Mouse (Mus musculus) hindbrain, embryonic 12.5 days (tissue): Measurements from ENCODE around the gene Tmem130. TPM values are rescaled to one million over a fixed set of nuclear protein-coding genes. Genes with fewer than 3 reads are reported as not detected.

Experiments used
- ATAC-seq: fragments of 200-750 bp; cut with Nextera tagmentation; 2 replicates; pipeline ENCODE4 v1.8.0; 2017; ENCODE audit warnings: moderate TSS enrichment; ENCODE audit not compliant: low FRiP score
- H3K27ac ChIP-seq: fragments of 300-500 bp; sonication (generic); 2 replicates; pipeline ENCODE4 v1.5.1; 2016; ENCODE audit warnings: mild to moderate bottlenecking
- H3K27me3 ChIP-seq: fragments of 300-500 bp; sonication (generic); 2 replicates; pipeline ENCODE4 v1.6.1; 2016; ENCODE audit warnings: mild to moderate bottlenecking
- H3K36me3 ChIP-seq: fragments of 300-500 bp; sonication (generic); 2 replicates; pipeline ENCODE4 v1.6.1; 2016; ENCODE audit warnings: mild to moderate bottlenecking
- H3K4me1 ChIP-seq: fragments of 300-500 bp; sonication (generic); 2 replicates; pipeline ENCODE4 v1.6.1; 2016
- H3K4me2 ChIP-seq: fragments of 300-500 bp; sonication (generic); replicated peaks from 2 replicates; pipeline ENCODE4 v1.6.1; 2016; ENCODE audit warnings: mild to moderate bottlenecking
- H3K4me3 ChIP-seq: fragments of 300-500 bp; sonication (generic); 2 replicates; pipeline ENCODE4 v1.5.1; 2016; ENCODE audit warnings: mild to moderate bottlenecking
- H3K9ac ChIP-seq: fragments of 300-500 bp; sonication (generic); 2 replicates; pipeline ENCODE4 v1.6.1; 2016; ENCODE audit warnings: mild to moderate bottlenecking, moderate library complexity
- H3K9me3 ChIP-seq: fragments of 300-500 bp; sonication (generic); replicated peaks from 2 replicates; pipeline ENCODE4 v1.6.1; 2016; ENCODE audit warnings: mild to moderate bottlenecking
- WGBS: fragments of 180-500 bp; shearing (Covaris S2); methylation state at CpG from one replicate; pipeline ENCODE4 v1.1.7; 2016; 5-methylcytosine and 5-hydroxymethylcytosine counted together
- polyA plus RNA-seq: library from polyadenylated mRNA; unstranded; fragments of >200 nt; fragmentation: Nextera tagmentation; extraction: Ambion mirVana; gene quantifications from 2 replicates; pipeline ENCODE4 v1.2.1, GENCODE M21; 2016

Tmem130 gene
- 73.4 and 73.8 TPM in 2 replicates for polyA plus RNA-seq

DNA sequence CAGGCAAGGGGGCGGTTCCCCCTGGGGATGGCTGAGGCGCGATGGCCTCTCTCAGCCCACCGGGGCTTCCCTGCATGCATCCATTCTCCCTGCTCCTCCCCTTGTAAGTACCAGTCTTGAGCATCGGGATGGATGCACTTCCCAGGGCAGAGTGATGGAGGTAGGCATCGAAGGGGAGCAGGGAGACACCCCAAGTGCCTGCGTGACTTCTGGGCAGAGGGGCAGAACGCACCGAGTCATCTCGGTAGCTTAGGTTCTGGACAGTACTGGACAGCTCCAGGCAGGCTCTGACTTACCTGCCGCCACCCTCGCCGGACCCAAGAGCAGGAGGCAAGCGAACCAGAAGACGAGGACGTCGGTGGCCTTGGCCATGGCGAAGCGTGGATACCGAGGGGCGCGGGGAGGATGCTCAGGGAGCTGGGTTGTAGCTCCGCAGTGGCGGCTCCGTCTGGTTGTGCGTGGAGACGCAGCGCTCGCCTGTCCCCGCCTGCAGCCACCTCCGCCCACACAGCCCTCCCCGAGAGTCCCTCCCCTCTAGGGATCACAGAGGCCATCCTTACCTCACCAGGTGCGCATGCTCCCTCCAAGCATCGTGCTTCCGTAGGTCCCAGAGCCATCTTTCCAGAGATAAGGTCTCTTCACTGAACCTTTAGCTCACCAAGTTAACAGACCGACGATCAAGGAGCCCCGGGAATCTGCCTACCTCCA lies at the start of gene Tmem130:
TSS of gene Tmem130 (minus strand) at position 658 of the 708 bp plus-strand sequence.
- H3K9ac ChIP-seq: peak within 1 kb of the TSS; percentile 68
- no peaks in the 10 kb centered on the region for H3K9me3 ChIP-seq
- peak within 1 kb of the TSS; percentile 64 for H3K4me2 ChIP-seq
- peaks cover 12% of the 10 kb centered on the region for H3K4me1 ChIP-seq
- H3K27ac ChIP-seq: peak within 1 kb of the TSS; percentile 64
- no peaks in the 10 kb centered on the region for H3K36me3 ChIP-seq
- ATAC-seq: peak; percentile 81
- 2% methylated on average over 38 of the region's 38 CpGs for WGBS
- peak within 1 kb of the TSS; percentile 42 for H3K4me3 ChIP-seq
- H3K27me3 ChIP-seq: peaks cover 17% of the 10 kb centered on the region

DNA sequence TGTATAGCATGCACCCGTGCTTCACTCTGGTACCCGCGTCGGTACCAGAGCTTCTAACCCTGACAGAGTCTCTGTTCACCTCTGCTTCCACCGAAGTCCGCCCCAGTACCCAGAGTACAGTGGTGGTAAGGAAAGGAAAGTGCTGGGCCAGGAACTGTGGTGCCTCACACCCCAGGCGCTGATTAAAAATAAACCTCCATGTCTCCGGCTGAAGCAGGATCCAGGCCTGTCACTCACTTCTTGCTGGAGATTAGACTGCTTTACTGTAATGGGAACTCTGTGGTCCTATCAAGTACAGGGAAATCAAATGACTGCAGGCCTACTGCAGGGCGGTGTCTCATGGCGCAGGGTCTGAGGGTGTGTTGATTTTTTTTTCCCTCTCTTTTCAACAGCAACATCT lies 45.3 kb upstream of the Tmem130 start:
- no peaks in the 10 kb centered on the region for H3K9me3 ChIP-seq
- 96% methylated on average over 10 of the region's 10 CpGs for WGBS
- H3K9ac ChIP-seq: no peak overlapping the region
- H3K36me3 ChIP-seq: peaks cover 99% of the 10 kb centered on the region
- H3K27ac ChIP-seq: no peak overlapping the region
- H3K4me3 ChIP-seq: no peak overlapping the region
- no peaks in the 10 kb centered on the region for H3K27me3 ChIP-seq
- H3K4me1 ChIP-seq: no peaks in the 10 kb centered on the region
- no peak for ATAC-seq
- H3K4me2 ChIP-seq: no peak overlapping the region

- Histone ChIP-seq H3K27me3 (no peaks in the 10 kb centered on the region), H3K4me1 (no peaks in the 10 kb centered on the region), H3K36me3 (peaks cover 99% of the 10 kb centered on the region), H3K4me2 (no peak overlapping the region), H3K9ac (no peak overlapping the region), H3K27ac (no peak overlapping the region), H3K9me3 (no peaks in the 10 kb centered on the region), H3K4me3 (no peak overlapping the region)
- WGBS: 93% methylated on average over 7 of the region's 7 CpGs
- no peak for ATAC-seq
Observed at GRCm38 (mm10) chr5:144804181-144804580, 42.6 kb upstream of the Tmem130 start.

GRCm38 (mm10) chr5:144803066-144803465 lies 41.4 kb upstream of the Tmem130 start:
- H3K27me3 ChIP-seq: no peaks in the 10 kb centered on the region
- no peaks in the 10 kb centered on the region for H3K4me1 ChIP-seq
- H3K9ac ChIP-seq: no peak overlapping the region
- no peak overlapping the region for H3K27ac ChIP-seq
- no peak overlapping the region for H3K4me2 ChIP-seq
- WGBS: 92% methylated on average over 8 of the region's 8 CpGs
- peaks cover 99% of the 10 kb centered on the region for H3K36me3 ChIP-seq
- no peak for ATAC-seq
- no peak overlapping the region for H3K4me3 ChIP-seq
- no peaks in the 10 kb centered on the region for H3K9me3 ChIP-seq

DNA sequence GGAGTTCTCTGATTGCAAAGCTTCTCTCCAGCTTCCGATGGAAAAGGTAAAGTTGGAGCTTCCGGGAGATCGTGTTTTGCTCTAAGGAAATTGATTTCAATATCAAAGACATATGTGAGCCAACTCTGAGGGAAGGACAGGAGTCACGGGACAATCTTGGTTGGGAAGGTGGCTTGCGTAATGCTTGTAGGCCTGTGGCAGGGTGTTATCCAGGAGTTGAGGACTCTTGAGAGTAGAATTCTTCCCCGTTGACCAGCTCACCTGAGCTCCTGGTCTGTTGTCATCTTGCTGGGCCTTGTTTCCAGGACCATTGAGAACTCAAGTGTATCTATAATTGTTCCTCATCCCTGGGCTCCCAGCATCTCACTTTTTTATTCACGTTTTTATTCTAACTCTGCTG lies 35.5 kb upstream of the Tmem130 start:
- Histone ChIP-seq H3K9me3 (no peaks in the 10 kb centered on the region), H3K9ac (no peak overlapping the region), H3K36me3 (peaks cover 99% of the 10 kb centered on the region), H3K27ac (no peak overlapping the region), H3K4me1 (no peaks in the 10 kb centered on the region), H3K4me3 (no peak overlapping the region), H3K27me3 (no peaks in the 10 kb centered on the region), H3K4me2 (no peak overlapping the region)
- 91% methylated on average over 7 of the region's 7 CpGs for WGBS
- ATAC-seq: no peak

GRCm38 (mm10) chr5:144794687-144795086 lies 33.1 kb upstream of the Tmem130 start:
- H3K9ac ChIP-seq: no peak overlapping the region
- no peaks in the 10 kb centered on the region for H3K9me3 ChIP-seq
- H3K4me3 ChIP-seq: no peak overlapping the region
- no peak for ATAC-seq
- no peak overlapping the region for H3K27ac ChIP-seq
- peaks cover 99% of the 10 kb centered on the region for H3K36me3 ChIP-seq
- no peaks in the 10 kb centered on the region for H3K27me3 ChIP-seq
- WGBS: 80% methylated on average over 6 of the region's 6 CpGs
- H3K4me2 ChIP-seq: no peak overlapping the region
- no peaks in the 10 kb centered on the region for H3K4me1 ChIP-seq

- 84% methylated on average over 5 of the region's 5 CpGs for WGBS
Observed at GRCm38 (mm10) chr5:144793374-144793773, 31.8 kb upstream of the Tmem130 start.

DNA sequence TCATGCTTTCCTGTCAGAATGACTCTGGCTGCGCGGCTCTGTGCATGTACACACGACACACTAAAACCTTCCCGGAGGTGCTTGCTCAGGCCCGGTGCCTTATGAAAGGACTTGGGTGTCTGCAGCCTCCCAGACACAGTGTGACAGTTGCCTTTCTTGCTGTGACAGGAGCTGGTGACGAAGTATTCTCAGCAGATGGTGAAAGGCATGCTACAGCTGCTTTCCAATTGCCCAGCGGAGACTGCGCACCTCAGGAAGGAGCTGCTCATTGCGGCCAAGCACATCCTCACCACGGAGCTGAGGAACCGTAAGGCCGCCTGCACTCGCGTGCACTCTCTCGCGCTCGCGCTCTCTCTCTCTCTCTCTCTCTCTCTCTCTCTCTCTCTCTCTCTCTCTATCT lies 24.8 kb upstream of the Tmem130 start:
- Histone ChIP-seq H3K9ac (no peak overlapping the region), H3K36me3 (peaks cover 97% of the 10 kb centered on the region), H3K4me3 (no peak overlapping the region), H3K9me3 (no peaks in the 10 kb centered on the region), H3K27me3 (no peaks in the 10 kb centered on the region), H3K27ac (no peak overlapping the region), H3K4me2 (no peak overlapping the region), H3K4me1 (no peaks in the 10 kb centered on the region)
- WGBS: 92% methylated on average over 18 of the region's 18 CpGs
- no peak for ATAC-seq

More at GRCm38 (mm10) chr5:144793374-144793773, 31.8 kb upstream of the Tmem130 start:
- H3K4me2 ChIP-seq: no peak overlapping the region
- H3K9ac ChIP-seq: no peak overlapping the region
- no peak overlapping the region for H3K27ac ChIP-seq
- H3K27me3 ChIP-seq: no peaks in the 10 kb centered on the region
- H3K9me3 ChIP-seq: no peaks in the 10 kb centered on the region
- H3K4me1 ChIP-seq: no peaks in the 10 kb centered on the region
- peaks cover 99% of the 10 kb centered on the region for H3K36me3 ChIP-seq
- no peak for ATAC-seq
- no peak overlapping the region for H3K4me3 ChIP-seq

DNA sequence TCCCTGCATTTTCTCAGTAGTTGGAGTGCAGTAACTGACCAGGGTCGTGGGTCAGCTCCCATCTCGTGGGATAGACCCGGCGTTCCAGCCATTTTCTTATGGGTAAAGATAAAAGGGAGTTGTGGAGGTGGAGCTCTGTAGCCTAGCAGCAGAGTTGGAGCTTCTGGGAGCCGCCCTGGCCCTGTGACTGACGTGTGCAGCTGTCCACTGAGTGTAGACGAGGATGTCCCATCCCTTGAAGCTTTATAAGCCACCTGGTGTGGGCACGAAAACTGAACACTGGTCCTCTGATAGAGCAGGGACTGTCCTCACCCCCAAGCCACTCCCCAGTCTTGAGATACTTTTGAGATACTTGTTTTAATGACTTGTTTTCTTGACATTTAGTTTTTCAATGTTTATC lies 19.0 kb upstream of the Tmem130 start:
- Histone ChIP-seq H3K4me2 (no peak overlapping the region), H3K4me1 (no peaks in the 10 kb centered on the region), H3K9ac (no peak overlapping the region), H3K36me3 (peaks cover 92% of the 10 kb centered on the region), H3K9me3 (no peaks in the 10 kb centered on the region), H3K4me3 (no peak overlapping the region), H3K27ac (no peak overlapping the region), H3K27me3 (no peaks in the 10 kb centered on the region)
- ATAC-seq: no peak
- WGBS: 89% methylated on average over 8 of the region's 8 CpGs

- no peak for ATAC-seq
- no peaks in the 10 kb centered on the region for H3K27me3 ChIP-seq
- 94% methylated on average over 6 of the region's 6 CpGs for WGBS
- H3K4me2 ChIP-seq: no peak overlapping the region
- no peaks in the 10 kb centered on the region for H3K9me3 ChIP-seq
- no peak overlapping the region for H3K9ac ChIP-seq
- no peak overlapping the region for H3K4me3 ChIP-seq
- peaks cover 50% of the 10 kb centered on the region for H3K36me3 ChIP-seq
- peaks cover 11% of the 10 kb centered on the region for H3K4me1 ChIP-seq
- no peak overlapping the region for H3K27ac ChIP-seq
Observed at GRCm38 (mm10) chr5:144773231-144773630, 11.6 kb upstream of the Tmem130 start.

- Histone ChIP-seq H3K4me1 (peaks cover 11% of the 10 kb centered on the region), H3K9ac (peak overlapping the region; percentile 80), H3K4me3 (peak overlapping the region; percentile 86), H3K4me2 (peak overlapping the region; percentile 84), H3K27ac (no peak overlapping the region), H3K27me3 (no peaks in the 10 kb centered on the region), H3K36me3 (peaks cover 30% of the 10 kb centered on the region), H3K9me3 (no peaks in the 10 kb centered on the region)
- peak; percentile 34; the same call in 1 of the 2 replicates for ATAC-seq
- WGBS: 38% methylated on average over 8 of the region's 8 CpGs
Observed at GRCm38 (mm10) chr5:144769067-144769482, 7.5 kb upstream of the Tmem130 start.

DNA sequence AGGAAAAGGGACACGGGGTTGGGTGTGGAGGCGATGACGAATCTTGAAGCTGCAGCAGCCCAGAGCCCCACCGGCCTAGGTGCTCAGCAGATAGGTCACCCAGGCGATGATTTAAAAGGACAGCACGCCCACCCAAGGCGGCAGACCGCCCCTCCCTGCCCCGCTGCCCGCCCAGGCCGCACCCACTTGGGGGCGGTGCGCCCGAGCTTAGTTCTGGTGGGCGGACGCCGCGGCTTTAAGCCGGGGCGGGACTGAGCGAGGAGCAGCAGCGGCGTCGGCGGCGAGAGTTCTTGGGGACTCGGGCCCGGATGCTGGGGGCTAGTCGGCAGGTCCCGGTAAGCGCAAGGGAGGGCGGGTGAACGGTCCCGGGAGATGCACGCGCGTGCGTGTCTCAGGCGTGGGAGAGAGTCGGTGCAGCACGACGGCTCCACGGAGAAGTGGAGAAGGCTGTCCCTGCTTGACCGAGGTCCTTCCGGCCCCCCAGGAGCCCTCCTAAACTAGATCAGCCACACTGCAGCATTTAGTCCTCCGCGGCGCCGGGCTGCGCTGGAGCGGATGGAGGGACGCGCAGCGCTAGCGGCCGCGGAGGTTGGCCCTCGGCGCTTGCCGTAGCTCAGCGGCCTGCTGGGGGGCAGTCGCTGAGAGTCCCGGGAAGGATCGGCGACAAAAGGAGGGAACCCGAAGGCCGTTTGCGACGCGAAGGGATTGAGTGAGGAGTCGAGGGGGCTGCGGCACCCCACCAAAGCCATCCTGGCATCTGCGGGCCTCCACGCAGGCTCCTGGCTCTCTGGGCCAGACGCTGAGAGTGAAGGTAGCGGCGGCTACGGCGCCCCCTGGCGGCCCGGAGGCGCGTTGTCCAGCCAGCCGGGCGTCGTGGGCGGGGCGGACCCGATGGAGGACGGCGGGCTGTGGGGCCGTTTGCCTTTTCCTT lies 6.6 kb upstream of the Tmem130 start:
- under 1% methylated on average over 92 of the region's 92 CpGs for WGBS
- Histone ChIP-seq H3K27ac (peak overlapping the region; percentile 95), H3K4me1 (peaks cover 11% of the 10 kb centered on the region), H3K36me3 (peaks cover 23% of the 10 kb centered on the region), H3K4me3 (peak overlapping the region; percentile 86), H3K9me3 (no peaks in the 10 kb centered on the region), H3K27me3 (no peaks in the 10 kb centered on the region), H3K9ac (peak overlapping the region; percentile 80), H3K4me2 (peak overlapping the region; percentile 84)
- ATAC-seq: peak; percentile 93
